Comparison of ENCODE assay signal across 19 mouse cellular contexts in genomic region chr11:29098926-29099325, GRCm38 (mm10). TPM values are rescaled to one million over a fixed set of nuclear protein-coding genes. Genes with fewer than 3 reads are reported as not detected.
DNase-seq lines count a peak whose midpoint lies in the region; ATAC-seq and TF ChIP-seq lines count a peak whose summit lies in the region.
"Had no signal": no experiment of that assay in that cellular context is flagged by ENCODE, and none has a peak within 500 bp of the region (broad histone marks: within the 10 kb centered on the region; RNA-seq: fewer than 3 reads in every experiment).

No protein-coding gene starts in this region.

- H3K36me3 ChIP-seq in kidney, postnatal 0 days (ENCODE audit: insufficient read depth, low read length), result no peaks in the 10 kb centered on the region
- no peaks in the 10 kb centered on the region for H3K36me3 ChIP-seq in forebrain, postnatal 0 days (ENCODE audit: insufficient read depth)
- H3K36me3 ChIP-seq: embryonic facial prominence, embryonic 13.5 days; forebrain, embryonic 15.5 days; G1E had no signal

- 39% methylated on average over 2 of the region's 2 CpGs for WGBS in kidney, postnatal 0 days
- 42% methylated on average over 2 of the region's 2 CpGs for WGBS in forebrain, postnatal 0 days

- no peak overlapping the region for H3K9ac ChIP-seq in kidney, postnatal 0 days (ENCODE audit: low read depth, low read length)
- H3K9ac ChIP-seq in forebrain, postnatal 0 days, result no peak overlapping the region
- H3K9ac ChIP-seq: embryonic facial prominence, embryonic 13.5 days; forebrain, embryonic 13.5 days; forebrain, embryonic 15.5 days had no signal

- no peak overlapping the region for H3K4me2 ChIP-seq in kidney, postnatal 0 days (ENCODE audit: low read length)
- no peak overlapping the region for H3K4me2 ChIP-seq in forebrain, postnatal 0 days (ENCODE audit: low read depth)
- H3K4me2 ChIP-seq: embryonic facial prominence, embryonic 13.5 days; forebrain, embryonic 13.5 days; forebrain, embryonic 15.5 days had no signal

- H3K27ac ChIP-seq in kidney, postnatal 0 days, result no peak overlapping the region
- no peak overlapping the region for H3K27ac ChIP-seq in forebrain, postnatal 0 days (ENCODE audit: low read depth, low read length)
- H3K27ac ChIP-seq: embryonic facial prominence, embryonic 13.5 days; forebrain, embryonic 13.5 days; forebrain, embryonic 15.5 days had no signal

- no peaks in the 10 kb centered on the region for H3K4me1 ChIP-seq in kidney, postnatal 0 days (replicated peaks; ENCODE audit: insufficient read depth, low read length)
- H3K4me1 ChIP-seq in forebrain, postnatal 0 days (ENCODE audit: insufficient read depth), result no peaks in the 10 kb centered on the region
- H3K4me1 ChIP-seq: embryonic facial prominence, embryonic 13.5 days; forebrain, embryonic 13.5 days; forebrain, embryonic 15.5 days had no signal

- TF ChIP-seq CTCF in kidney, postnatal 0 days (IDR thresholded peaks at IDR 0.05; ENCODE audit: low read depth), result no peak
- TF ChIP-seq CTCF in forebrain, postnatal 0 days (IDR thresholded peaks at IDR 0.05; ENCODE audit: low read depth), result no peak

- H3K4me3 ChIP-seq in kidney, postnatal 0 days (replicated peaks; ENCODE audit: low read depth, low read length), result no peak overlapping the region
- no peak overlapping the region for H3K4me3 ChIP-seq in forebrain, postnatal 0 days (ENCODE audit: low read depth, low read length)
- H3K4me3 ChIP-seq: embryonic facial prominence, embryonic 13.5 days; forebrain, embryonic 13.5 days; forebrain, embryonic 15.5 days had no signal

- no peak for ATAC-seq in kidney, postnatal 0 days (replicated peaks; ENCODE audit: low FRiP score, low read depth)
- ATAC-seq in forebrain, postnatal 0 days, result no peak
- ATAC-seq in granulocyte monocyte progenitor cell, adult 5-6 weeks (replicated peaks; ENCODE audit: poor library complexity, severe bottlenecking), result no peak
- ATAC-seq: forebrain, embryonic 13.5 days; forebrain, embryonic 15.5 days had no signal

- no peaks in the 10 kb centered on the region for H3K9me3 ChIP-seq in kidney, postnatal 0 days (replicated peaks; ENCODE audit: low read length)
- H3K9me3 ChIP-seq in forebrain, postnatal 0 days (ENCODE audit: low read length), result no peaks in the 10 kb centered on the region
- H3K9me3 ChIP-seq: embryonic facial prominence, embryonic 13.5 days; forebrain, embryonic 13.5 days; forebrain, embryonic 15.5 days; G1E had no signal

- no peaks in the 10 kb centered on the region for H3K27me3 ChIP-seq in kidney, postnatal 0 days (ENCODE audit: insufficient read depth, low read length)
- no peaks in the 10 kb centered on the region for H3K27me3 ChIP-seq in forebrain, postnatal 0 days (ENCODE audit: insufficient read depth, low read length)
- H3K27me3 ChIP-seq: CH12.LX; embryonic facial prominence, embryonic 13.5 days; forebrain, embryonic 13.5 days; forebrain, embryonic 15.5 days had no signal

- peak; percentile 4 for DNase-seq in kidney, postnatal 0 days (ENCODE audit: low spot score)
- no peak for DNase-seq in kidney, postnatal 10 days
- peak; percentile 6 for DNase-seq in brain, adult 2 months (ENCODE audit: low read depth, low spot score)
- peak; percentile 54 for DNase-seq in retina, postnatal 1 day
- DNase-seq in forebrain, postnatal 0 days, result no peak
- DNase-seq: adrenal gland, adult 2 months; adrenal gland, postnatal 10 days; adrenal gland, postnatal 25 days; cerebellum, adult 11-12 months; cerebellum, adult 2 months; cerebellum, adult 9-10 months; cerebellum, postnatal 10 days; cerebellum, postnatal 25 days had no signal

RNA-seq across cellular contexts. Expression of gene Pnpt1, which starts 31.6 kb away (rescaled TPM):
- polyA plus RNA-seq in kidney, postnatal 0 days (2015; fragmentation: Nextera tagmentation; extraction: Ambion mirVana), result 36.1 and 37.3 TPM in 2 replicates
- 24.7 and 28.1 TPM in 2 replicates for total RNA-seq in forebrain, postnatal 0 days (2014; rRNA removed)
- polyA plus RNA-seq in forebrain, postnatal 0 days (2015; fragmentation: Nextera tagmentation; extraction: Ambion mirVana), result 15.8 and 19.6 TPM in 2 replicates
- 41.0 and 45.3 TPM in 2 replicates for total RNA-seq in granulocyte monocyte progenitor cell, adult 5-6 weeks (2014; fragmentation: Nextera tagmentation)
- total RNA-seq in granulocyte monocyte progenitor cell, adult 5-6 weeks (2017), result 45.4 and 59.7 TPM in 2 replicates

Comparison
In these comparisons a context has a peak if more than half of its experiments do, and no peak if none do; other contexts are left out.
1. DNase-seq: peak in kidney, postnatal 0 days (single experiment), brain, adult 2 months (single experiment) and retina, postnatal 1 day (single experiment); none in kidney, postnatal 10 days (single experiment) and forebrain, postnatal 0 days (single experiment).